Mouse (Mus musculus): ENCODE data around the gene Cadps. TPM values are rescaled to one million over a fixed set of nuclear protein-coding genes. Genes with fewer than 3 reads are reported as not detected.

The Cadps gene
- total and polyA plus RNA-seq, 2 experiments: under 0.01 TPM; not detected in 1

DNA sequence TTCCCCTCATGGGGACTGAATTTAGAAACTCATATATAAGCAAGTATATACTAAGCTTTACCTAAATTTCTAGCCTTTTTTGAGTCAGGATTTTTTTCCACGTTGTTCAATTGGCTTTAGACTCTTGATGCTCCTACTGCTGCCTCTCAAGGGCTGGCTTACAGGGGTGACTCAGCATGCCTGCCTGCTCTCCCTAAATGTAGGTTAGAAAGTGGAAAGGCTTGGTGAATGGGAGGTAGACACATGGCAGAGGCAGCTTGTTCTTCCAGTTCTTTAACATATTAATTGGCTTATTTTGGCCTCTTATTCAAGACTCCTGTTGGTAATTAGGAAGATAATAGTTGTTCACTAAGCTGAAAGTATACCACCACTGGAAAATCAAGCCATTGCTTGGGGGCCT, 132.7 kb downstream of the Cadps start:
- TF ChIP-seq CTCF (IDR thresholded peaks at IDR 0.05; ENCODE audit: low read depth, low read length): no peak
- TF ChIP-seq POLR2A (IDR thresholded peaks at IDR 0.05; ENCODE audit: extremely low read depth, insufficient read depth, low read length): no peak
- Histone ChIP-seq H3K4me1 (ENCODE audit: control insufficient read depth, insufficient read depth, low read length) (no peaks in the 10 kb centered on the region), H3K79me2 (ENCODE audit: control insufficient read depth, insufficient read depth, low read length) (no peaks in the 10 kb centered on the region), H3K27ac (replicated peaks; ENCODE audit: insufficient read depth, low read depth, low read length) (no peak overlapping the region), H3K9ac (ENCODE audit: low read depth, low read length) (no peak overlapping the region), H3K4me3 (ENCODE audit: insufficient read depth, low read depth, low read length) (no peak overlapping the region), H3K36me3 (ENCODE audit: control insufficient read depth, insufficient read depth, low read length) (no peaks in the 10 kb centered on the region), H3K27me3 (ENCODE audit: control insufficient read depth, insufficient read depth, low read length) (no peaks in the 10 kb centered on the region)
- no peak for DNase-seq (ENCODE audit: extremely low read depth, low read depth, low spot score)
- 42% methylated on average over 1 of the region's 1 CpGs for WGBS

GRCm38 (mm10) chr14:12685015-12685414, 137.9 kb downstream of the Cadps start:
- no peak for TF ChIP-seq CTCF (IDR thresholded peaks at IDR 0.05; ENCODE audit: low read depth, low read length)
- no peak for TF ChIP-seq POLR2A (IDR thresholded peaks at IDR 0.05; ENCODE audit: extremely low read depth, insufficient read depth, low read length)
- 76% methylated on average over 3 of the region's 3 CpGs for WGBS

DNA sequence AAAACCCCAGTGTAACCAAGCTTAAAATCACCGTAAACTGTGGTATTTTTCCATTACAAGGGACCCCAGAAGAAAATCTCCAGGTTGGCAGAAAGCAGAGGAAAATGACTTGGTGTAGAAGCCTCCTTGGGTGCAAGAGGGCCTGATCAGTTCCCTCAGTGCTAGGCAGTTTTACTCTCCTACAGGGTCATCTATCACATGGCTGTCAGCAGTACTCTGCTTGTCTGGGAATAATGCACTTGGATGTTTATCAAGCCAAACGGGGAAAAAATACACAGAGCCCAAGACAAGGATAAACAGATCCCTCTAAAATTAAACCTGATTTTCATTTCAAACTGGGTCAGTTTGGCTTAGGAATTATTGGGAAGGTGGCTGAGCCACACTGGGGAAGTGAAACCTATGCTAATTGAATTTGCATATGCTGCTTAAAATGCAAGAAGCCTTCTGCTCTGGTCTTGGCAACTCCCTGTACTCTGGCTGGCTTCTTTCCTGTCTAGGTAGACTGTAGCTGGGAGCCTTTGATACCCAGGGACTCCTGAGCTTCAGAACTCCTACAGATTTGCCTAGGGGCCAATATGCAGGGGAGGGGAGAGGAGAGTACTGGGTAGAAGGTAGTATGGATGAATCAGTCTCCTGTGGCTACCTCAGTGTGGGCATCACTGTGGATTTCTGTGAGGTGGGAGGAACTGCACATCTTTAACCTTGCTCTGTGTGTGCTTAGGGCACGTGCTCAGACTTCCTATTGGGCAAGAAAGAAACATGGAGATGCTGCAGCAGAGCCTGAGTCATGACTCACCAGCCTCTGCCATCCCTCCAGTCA, 141.8 kb downstream of the Cadps start:
- WGBS: 59% methylated on average over 3 of the region's 3 CpGs
- DNase-seq (ENCODE audit: extremely low read depth, low read depth, low spot score): no peak

More at GRCm38 (mm10) chr14:12685015-12685414, 137.9 kb downstream of the Cadps start:
- no peak for DNase-seq (ENCODE audit: extremely low read depth, low read depth, low spot score)
- Histone ChIP-seq H3K27ac (replicated peaks; ENCODE audit: insufficient read depth, low read depth, low read length) (no peak overlapping the region), H3K4me3 (ENCODE audit: insufficient read depth, low read depth, low read length) (no peak overlapping the region), H3K36me3 (ENCODE audit: control insufficient read depth, insufficient read depth, low read length) (no peaks in the 10 kb centered on the region), H3K27me3 (ENCODE audit: control insufficient read depth, insufficient read depth, low read length) (no peaks in the 10 kb centered on the region), H3K9ac (ENCODE audit: low read depth, low read length) (no peak overlapping the region), H3K79me2 (ENCODE audit: control insufficient read depth, insufficient read depth, low read length) (no peaks in the 10 kb centered on the region), H3K4me1 (ENCODE audit: control insufficient read depth, insufficient read depth, low read length) (no peaks in the 10 kb centered on the region)

GRCm38 (mm10) chr14:12661430-12661829, 161.4 kb downstream of the Cadps start:
- 70% methylated on average over 2 of the region's 2 CpGs for WGBS
- H3K4me3 ChIP-seq (ENCODE audit: insufficient read depth, low read depth, low read length): no peak overlapping the region
- DNase-seq (ENCODE audit: extremely low read depth, low read depth, low spot score): no peak
- no peak overlapping the region for H3K27ac ChIP-seq (replicated peaks; ENCODE audit: insufficient read depth, low read depth, low read length)
- H3K27me3 ChIP-seq (ENCODE audit: control insufficient read depth, insufficient read depth, low read length): no peaks in the 10 kb centered on the region
- no peak overlapping the region for H3K9ac ChIP-seq (ENCODE audit: low read depth, low read length)
- no peaks in the 10 kb centered on the region for H3K36me3 ChIP-seq (ENCODE audit: control insufficient read depth, insufficient read depth, low read length)
- no peaks in the 10 kb centered on the region for H3K79me2 ChIP-seq (ENCODE audit: control insufficient read depth, insufficient read depth, low read length)
- no peak for TF ChIP-seq CTCF (IDR thresholded peaks at IDR 0.05; ENCODE audit: low read depth, low read length)
- no peak for TF ChIP-seq POLR2A (IDR thresholded peaks at IDR 0.05; ENCODE audit: extremely low read depth, insufficient read depth, low read length)
- no peaks in the 10 kb centered on the region for H3K4me1 ChIP-seq (ENCODE audit: control insufficient read depth, insufficient read depth, low read length)

More for the DNA sequence above, 141.8 kb downstream of the Cadps start:
- Histone ChIP-seq H3K27ac (replicated peaks; ENCODE audit: insufficient read depth, low read depth, low read length) (no peak overlapping the region), H3K4me1 (ENCODE audit: control insufficient read depth, insufficient read depth, low read length) (no peaks in the 10 kb centered on the region), H3K4me3 (ENCODE audit: insufficient read depth, low read depth, low read length) (no peak overlapping the region), H3K9ac (ENCODE audit: low read depth, low read length) (no peak overlapping the region), H3K79me2 (ENCODE audit: control insufficient read depth, insufficient read depth, low read length) (no peaks in the 10 kb centered on the region), H3K27me3 (ENCODE audit: control insufficient read depth, insufficient read depth, low read length) (no peaks in the 10 kb centered on the region), H3K36me3 (ENCODE audit: control insufficient read depth, insufficient read depth, low read length) (no peaks in the 10 kb centered on the region)
- no peak for TF ChIP-seq CTCF (IDR thresholded peaks at IDR 0.05; ENCODE audit: low read depth, low read length)
- TF ChIP-seq POLR2A (IDR thresholded peaks at IDR 0.05; ENCODE audit: extremely low read depth, insufficient read depth, low read length): no peak

- no peak overlapping the region for H3K27ac ChIP-seq (replicated peaks; ENCODE audit: insufficient read depth, low read depth, low read length)
- H3K27me3 ChIP-seq (ENCODE audit: control insufficient read depth, insufficient read depth, low read length): no peaks in the 10 kb centered on the region
- H3K9ac ChIP-seq (ENCODE audit: low read depth, low read length): no peak overlapping the region
- DNase-seq (ENCODE audit: extremely low read depth, low read depth, low spot score): no peak
- WGBS: 58% methylated on average over 4 of the region's 4 CpGs
- H3K4me3 ChIP-seq (ENCODE audit: insufficient read depth, low read depth, low read length): no peak overlapping the region
- H3K79me2 ChIP-seq (ENCODE audit: control insufficient read depth, insufficient read depth, low read length): no peaks in the 10 kb centered on the region
- H3K4me1 ChIP-seq (ENCODE audit: control insufficient read depth, insufficient read depth, low read length): no peaks in the 10 kb centered on the region
- no peak for TF ChIP-seq POLR2A (IDR thresholded peaks at IDR 0.05; ENCODE audit: extremely low read depth, insufficient read depth, low read length)
- TF ChIP-seq CTCF (IDR thresholded peaks at IDR 0.05; ENCODE audit: low read depth, low read length): no peak
- H3K36me3 ChIP-seq (ENCODE audit: control insufficient read depth, insufficient read depth, low read length): no peaks in the 10 kb centered on the region
Measured at GRCm38 (mm10) chr14:12657351-12657750, 165.5 kb downstream of the Cadps start.
